Mouse (Mus musculus) heart, embryonic 13.5 days (tissue): ENCODE results near the gene Emg1. TPM values are rescaled to one million over a fixed set of nuclear protein-coding genes. Genes with fewer than 3 reads are reported as not detected.
A peak's percentile ranks its signal among the peaks of the same experiment; 100 is the strongest.

Experiments
- ATAC-seq: fragments of 200-750 bp; cut with Nextera tagmentation; 2 replicates; pipeline ENCODE4 v1.8.0; 2017; ENCODE audit warnings: moderate TSS enrichment; ENCODE audit not compliant: insufficient number of reproducible peaks, low FRiP score, low TSS enrichment; ENCODE audit errors: extremely low read depth
- H3K27ac ChIP-seq: fragments of 300-500 bp; sonication (generic); replicated peaks from 2 replicates; pipeline ENCODE4 v1.5.1; 2015; ENCODE audit warnings: moderate library complexity, mild to moderate bottlenecking, inconsistent platforms
- H3K27me3 ChIP-seq: fragments of 300-500 bp; sonication (generic); replicated peaks from 2 replicates; pipeline ENCODE4 v1.6.1; 2015; ENCODE audit warnings: mild to moderate bottlenecking, inconsistent platforms
- H3K36me3 ChIP-seq: fragments of 300-500 bp; sonication (generic); 2 replicates; pipeline ENCODE4 v1.6.1; 2015; ENCODE audit warnings: mild to moderate bottlenecking, inconsistent platforms
- H3K4me1 ChIP-seq: fragments of 300-500 bp; sonication (generic); 2 replicates; pipeline ENCODE4 v1.6.1; 2015; ENCODE audit warnings: inconsistent platforms
- H3K4me2 ChIP-seq: fragments of 300-500 bp; sonication (generic); 2 replicates; pipeline ENCODE4 v1.6.1; 2015; ENCODE audit warnings: inconsistent platforms, mild to moderate bottlenecking, moderate library complexity
- H3K4me3 ChIP-seq: fragments of 300-500 bp; sonication (generic); 2 replicates; pipeline ENCODE4 v1.5.1; 2015; ENCODE audit warnings: moderate library complexity, mild to moderate bottlenecking, inconsistent platforms
- H3K9ac ChIP-seq: fragments of 300-500 bp; sonication (generic); 2 replicates; pipeline ENCODE4 v1.6.1; 2015; ENCODE audit warnings: inconsistent platforms, mild to moderate bottlenecking, moderate library complexity
- H3K9me3 ChIP-seq: fragments of 300-500 bp; sonication (generic); 2 replicates; pipeline ENCODE4 v1.6.1; 2016; ENCODE audit warnings: inconsistent platforms
- WGBS: fragments of 180-500 bp; shearing (Covaris S2); methylation state at CpG from one replicate; pipeline ENCODE4 v1.1.7; 2015; ENCODE audit warnings: mixed read lengths; 5-methylcytosine and 5-hydroxymethylcytosine counted together
- polyA plus RNA-seq: library from polyadenylated mRNA; unstranded; fragments of >200 nt; fragmentation: Nextera tagmentation; extraction: Ambion mirVana; gene quantifications from 2 replicates; pipeline ENCODE4 v1.2.1, GENCODE M21; 2015

Emg1 gene
- polyA plus RNA-seq: 113 and 130 TPM in 2 replicates

GRCm38 (mm10) chr6:124711824-124712782 lies at the start of gene Emg1, which contains the start of gene Phb2:
TSS of gene Emg1 (minus strand) at chr6:124712178.
TSS of gene Phb2 (plus strand) at chr6:124712336.
- peak within 1 kb of the TSS; percentile 93 for H3K9ac ChIP-seq
- H3K9me3 ChIP-seq: no peaks in the 10 kb centered on the region
- WGBS: under 1% methylated on average over 68 of the region's 76 CpGs
- H3K27ac ChIP-seq: peak within 1 kb of the TSS; percentile 87
- peak within 1 kb of the TSS; percentile 89 for H3K4me3 ChIP-seq
- peak within 1 kb of the TSS; percentile 93 for H3K4me2 ChIP-seq
- H3K4me1 ChIP-seq: peaks cover 41% of the 10 kb centered on the region
- no peaks in the 10 kb centered on the region for H3K27me3 ChIP-seq
- ATAC-seq: peak; percentile 94
- H3K36me3 ChIP-seq: peaks cover 68% of the 10 kb centered on the region

- Histone ChIP-seq H3K4me3 (peak overlapping the region; percentile 18), H3K36me3 (no peaks in the 10 kb centered on the region), H3K27me3 (peaks cover 38% of the 10 kb centered on the region), H3K9me3 (no peaks in the 10 kb centered on the region), H3K27ac (peak overlapping the region; percentile 99), H3K4me1 (peaks cover 39% of the 10 kb centered on the region), H3K4me2 (peak overlapping the region; percentile 84), H3K9ac (peak overlapping the region; percentile 98)
- WGBS: under 1% methylated on average over 5 of the region's 5 CpGs
- ATAC-seq: no peak
These were observed 47.3 kb upstream of the Emg1 start for GRCm38 (mm10) chr6:124759259-124759658.

GRCm38 (mm10) chr6:124758849-124759232 lies 46.9 kb upstream of the Emg1 start:
- ATAC-seq: no peak
- WGBS: 47% methylated on average over 2 of the region's 2 CpGs
- Histone ChIP-seq H3K4me2 (peak overlapping the region; percentile 84), H3K4me1 (peaks cover 43% of the 10 kb centered on the region), H3K36me3 (0 out of 2 replicates have a peak, but pooled peaks cover under 1% of the 10 kb centered on the region), H3K4me3 (peak overlapping the region; percentile 18), H3K27me3 (peaks cover 35% of the 10 kb centered on the region), H3K27ac (peak overlapping the region; percentile 99), H3K9me3 (no peaks in the 10 kb centered on the region), H3K9ac (peak overlapping the region; percentile 98)

- ATAC-seq: no peak
- H3K27me3 ChIP-seq: peaks cover 29% of the 10 kb centered on the region
- H3K9ac ChIP-seq: peak overlapping the region; percentile 98
- 0 out of 2 replicates have a peak, but pooled peaks cover 5% of the 10 kb centered on the region for H3K36me3 ChIP-seq
- H3K27ac ChIP-seq: peak overlapping the region; percentile 99
- H3K9me3 ChIP-seq: no peaks in the 10 kb centered on the region
- H3K4me2 ChIP-seq: peak overlapping the region; percentile 84
- WGBS: 40% methylated on average over 5 of the region's 5 CpGs
- peak overlapping the region; percentile 83 for H3K4me3 ChIP-seq
- peaks cover 49% of the 10 kb centered on the region for H3K4me1 ChIP-seq
These were observed 46.2 kb upstream of the Emg1 start for GRCm38 (mm10) chr6:124757909-124758848.

- 12% methylated on average over 5 of the region's 5 CpGs for WGBS
These were observed 45.4 kb upstream of the Emg1 start for GRCm38 (mm10) chr6:124757351-124757880.

GRCm38 (mm10) chr6:124756652-124757350 lies 44.8 kb upstream of the Emg1 start:
- Histone ChIP-seq H3K27ac (peak overlapping the region; percentile 99), H3K4me1 (peaks cover 49% of the 10 kb centered on the region), H3K9me3 (no peaks in the 10 kb centered on the region), H3K4me3 (peak overlapping the region; percentile 83), H3K4me2 (peak overlapping the region; percentile 84), H3K27me3 (peaks cover 18% of the 10 kb centered on the region), H3K36me3 (peaks cover 16% of the 10 kb centered on the region; the same call in 1 of the 2 replicates), H3K9ac (peak overlapping the region; percentile 98)
- peak; percentile 50; the same call in 1 of the 2 replicates for ATAC-seq
- 1% methylated on average over 42 of the region's 54 CpGs for WGBS

More at GRCm38 (mm10) chr6:124757351-124757880, 45.4 kb upstream of the Emg1 start:
- H3K4me2 ChIP-seq: peak overlapping the region; percentile 84
- H3K27me3 ChIP-seq: peaks cover 21% of the 10 kb centered on the region
- peaks cover 12% of the 10 kb centered on the region; the same call in 1 of the 2 replicates for H3K36me3 ChIP-seq
- H3K4me1 ChIP-seq: peaks cover 49% of the 10 kb centered on the region
- no peak for ATAC-seq
- H3K9ac ChIP-seq: peak overlapping the region; percentile 98
- H3K9me3 ChIP-seq: no peaks in the 10 kb centered on the region
- peak overlapping the region; percentile 83 for H3K4me3 ChIP-seq
- H3K27ac ChIP-seq: peak overlapping the region; percentile 99

GRCm38 (mm10) chr6:124755831-124756595 lies 44.0 kb upstream of the Emg1 start, which contains the start of the genes Gm45234 and Atn1:
TSS of gene Gm45234 (minus strand) at chr6:124756021.
TSS of gene Atn1 (minus strand) at chr6:124756524.
- Histone ChIP-seq H3K9ac (peak within 1 kb of the TSS; percentile 98), H3K9me3 (no peaks in the 10 kb centered on the region), H3K36me3 (peaks cover 19% of the 10 kb centered on the region; the same call in 1 of the 2 replicates), H3K4me2 (peak within 1 kb of the TSS; percentile 84), H3K4me3 (peak within 1 kb of the TSS; percentile 83), H3K4me1 (peaks cover 49% of the 10 kb centered on the region), H3K27ac (peak within 1 kb of the TSS; percentile 99), H3K27me3 (peaks cover 10% of the 10 kb centered on the region)
- WGBS: 1% methylated on average over 53 of the region's 100 CpGs
- ATAC-seq: peak; percentile 27; the same call in 1 of the 2 replicates

GRCm38 (mm10) chr6:124755306-124755705 lies 43.3 kb upstream of the Emg1 start:
- H3K4me1 ChIP-seq: peaks cover 49% of the 10 kb centered on the region
- peak overlapping the region; percentile 98 for H3K9ac ChIP-seq
- no peak for ATAC-seq
- H3K4me3 ChIP-seq: peak overlapping the region; percentile 83
- peak overlapping the region; percentile 84 for H3K4me2 ChIP-seq
- peaks cover 6% of the 10 kb centered on the region for H3K27me3 ChIP-seq
- peak overlapping the region; percentile 99 for H3K27ac ChIP-seq
- 8% methylated on average over 3 of the region's 3 CpGs for WGBS
- H3K9me3 ChIP-seq: no peaks in the 10 kb centered on the region
- peaks cover 19% of the 10 kb centered on the region; the same call in 1 of the 2 replicates for H3K36me3 ChIP-seq

GRCm38 (mm10) chr6:124753861-124754260 lies 41.9 kb upstream of the Emg1 start:
- H3K27me3 ChIP-seq: no peaks in the 10 kb centered on the region
- no peak for ATAC-seq
- 75% methylated on average over 2 of the region's 2 CpGs for WGBS
- H3K27ac ChIP-seq: no peak overlapping the region
- H3K9me3 ChIP-seq: no peaks in the 10 kb centered on the region
- no peak overlapping the region for H3K9ac ChIP-seq
- H3K4me1 ChIP-seq: peaks cover 42% of the 10 kb centered on the region
- H3K4me3 ChIP-seq: no peak overlapping the region
- peaks cover 31% of the 10 kb centered on the region for H3K36me3 ChIP-seq
- no peak overlapping the region for H3K4me2 ChIP-seq
